Mouse (Mus musculus) bone marrow, adult 2 months (tissue): ENCODE data around the gene Mblac1. TPM values are rescaled to one million over a fixed set of nuclear protein-coding genes. Genes with fewer than 3 reads are reported as not detected.

Source experiments
- H3K27ac ChIP-seq: fragments of 200-500 bp; 2 replicates; pipeline ENCODE4 v1.5.1; 2012; ENCODE audit warnings: low read depth, mild to moderate bottlenecking, control low read depth, inconsistent platforms, low read length; ENCODE audit not compliant: control insufficient read depth, poor library complexity, insufficient read depth
- H3K4me1 ChIP-seq: fragments of 200-500 bp; 2 replicates; pipeline ENCODE4 v1.6.1; 2011; ENCODE audit warnings: low read length; ENCODE audit not compliant: control insufficient read depth, insufficient read depth
- H3K4me3 ChIP-seq: fragments of 200-500 bp; replicated peaks from 2 replicates; pipeline ENCODE3; 2011; ENCODE audit warnings: mild to moderate bottlenecking, low read depth, low read length, control low read depth; ENCODE audit not compliant: control insufficient read depth
- CTCF ChIP-seq: fragments of 200-500 bp; IDR thresholded peaks from 2 replicates; pipeline ENCODE4 v1.5.1; 2011; ENCODE audit warnings: low read length, control low read depth; ENCODE audit not compliant: control insufficient read depth, insufficient read depth
- POLR2A ChIP-seq: fragments of 200-500 bp; IDR thresholded peaks from 2 replicates; pipeline ENCODE4 v1.6.1; 2011; ENCODE audit warnings: low read depth, mild to moderate bottlenecking, control low read depth, low read length, borderline replicate concordance; ENCODE audit not compliant: control insufficient read depth
- WGBS: fragments of 180-500 bp; shearing (Covaris S2); methylation state at CpG from one replicate; pipeline ENCODE4 v1.1.7; 2018; 5-methylcytosine and 5-hydroxymethylcytosine counted together
- polyA plus RNA-seq: library from polyadenylated mRNA; stranded (reverse); fragments of >200 nt; gene quantifications from 2 replicates; pipeline ENCODE4 v1.2.4, GENCODE M21; 2011; ENCODE audit warnings: low replicate concordance; ENCODE audit not compliant: missing spikeins, insufficient read depth, insufficient read length

Mblac1 gene
- polyA plus RNA-seq, result 0.99 and 2.3 TPM in 2 replicates

- H3K4me1 ChIP-seq, result no peaks in the 10 kb centered on the region; the same call in 1 of the 2 replicates
- H3K27ac ChIP-seq, result peak within 1 kb of the TSS; percentile 77
- TF ChIP-seq POLR2A (peak; percentile 78; the same call in 1 of the 2 replicates), CTCF (no peak)
- peak within 1 kb of the TSS; percentile 93 for H3K4me3 ChIP-seq
- 1% methylated on average over 54 of the region's 54 CpGs for WGBS
These were observed at the start of gene Mblac1 for GRCm38 (mm10) chr5:138193771-138194727. Mblac1 (plus strand) TSS chr5:138194314.

GRCm38 (mm10) chr5:138154390-138154789 lies 39.7 kb upstream of the Mblac1 start:
- 74% methylated on average over 3 of the region's 3 CpGs for WGBS
- Histone ChIP-seq H3K4me1 (no peaks in the 10 kb centered on the region; the same call in 1 of the 2 replicates), H3K27ac (no peak overlapping the region), H3K4me3 (no peak overlapping the region)
- TF ChIP-seq CTCF, result no peak
- TF ChIP-seq POLR2A, result no peak

- no peaks in the 10 kb centered on the region; the same call in 1 of the 2 replicates for H3K4me1 ChIP-seq
- WGBS, result under 1% methylated on average over 31 of the region's 31 CpGs
- peak within 1 kb of the TSS; percentile 47 for H3K27ac ChIP-seq
- peak within 1 kb of the TSS; percentile 82 for H3K4me3 ChIP-seq
- TF ChIP-seq CTCF, result peak; percentile 97
- TF ChIP-seq POLR2A, result peak; percentile 51; the same call in 1 of the 2 replicates
These were observed 38.6 kb upstream of the Mblac1 start, which contains the start of gene Zfp113 for GRCm38 (mm10) chr5:138155443-138155976. Zfp113 (minus strand) TSS chr5:138155744.

- Histone ChIP-seq H3K4me3 (no peak overlapping the region), H3K4me1 (peaks cover 2% of the 10 kb centered on the region), H3K27ac (no peak overlapping the region)
- no peak for TF ChIP-seq CTCF
- TF ChIP-seq POLR2A, result no peak
- WGBS, result 60% methylated on average over 7 of the region's 7 CpGs
These were observed 33.8 kb upstream of the Mblac1 start for GRCm38 (mm10) chr5:138160224-138160762.

GRCm38 (mm10) chr5:138160842-138161665 lies 33.1 kb upstream of the Mblac1 start, which contains the start of gene Cops6:
Cops6 (plus strand) TSS chr5:138161071.
- H3K4me3 ChIP-seq, result peak within 1 kb of the TSS; percentile 96
- peak within 1 kb of the TSS; percentile 24; the same call in 1 of the 2 replicates for H3K27ac ChIP-seq
- TF ChIP-seq CTCF, result no peak
- peak; percentile 74; the same call in 1 of the 2 replicates for TF ChIP-seq POLR2A
- WGBS, result under 1% methylated on average over 42 of the region's 42 CpGs
- H3K4me1 ChIP-seq, result peaks cover 2% of the 10 kb centered on the region

- no peak overlapping the region for H3K4me3 ChIP-seq
- no peak overlapping the region for H3K27ac ChIP-seq
- WGBS, result 66% methylated on average over 6 of the region's 6 CpGs
- H3K4me1 ChIP-seq, result peaks cover 2% of the 10 kb centered on the region
- TF ChIP-seq CTCF (no peak), POLR2A (no peak)
These were observed 31.1 kb upstream of the Mblac1 start for GRCm38 (mm10) chr5:138163046-138163445.

GRCm38 (mm10) chr5:138163610-138164009 lies 30.5 kb upstream of the Mblac1 start:
- H3K4me3 ChIP-seq, result no peak overlapping the region
- no peak for TF ChIP-seq CTCF
- TF ChIP-seq POLR2A, result no peak
- no peak overlapping the region for H3K27ac ChIP-seq
- 83% methylated on average over 10 of the region's 10 CpGs for WGBS
- H3K4me1 ChIP-seq, result peaks cover 2% of the 10 kb centered on the region

GRCm38 (mm10) chr5:138165594-138165993 lies 28.5 kb upstream of the Mblac1 start:
- TF ChIP-seq CTCF (no peak), POLR2A (no peak)
- 93% methylated on average over 8 of the region's 8 CpGs for WGBS
- H3K4me3 ChIP-seq, result no peak overlapping the region
- no peak overlapping the region for H3K27ac ChIP-seq
- H3K4me1 ChIP-seq, result peaks cover 2% of the 10 kb centered on the region
